Mouse (Mus musculus) brain, embryonic 14.5 days (tissue): ENCODE data around the gene Prss35. TPM values are rescaled to one million over a fixed set of nuclear protein-coding genes. Genes with fewer than 3 reads are reported as not detected.

Source experiments
- DNase-seq: peaks from one replicate; pipeline ENCODE4 v3.0.0-alpha.2; 2011; ENCODE audit warnings: low read depth
- CTCF ChIP-seq: fragments of 200-500 bp; IDR thresholded peaks from 2 replicates; pipeline ENCODE4 v1.5.1; 2012; ENCODE audit warnings: inconsistent platforms, mild to moderate bottlenecking, moderate library complexity, borderline replicate concordance; ENCODE audit not compliant: insufficient read depth, insufficient read length; ENCODE audit errors: extremely low read depth
- POLR2A ChIP-seq: fragments of 200-500 bp; IDR thresholded peaks from 2 replicates; pipeline ENCODE4 v1.6.1; 2012; ENCODE audit warnings: mild to moderate bottlenecking, inconsistent platforms, borderline replicate concordance; ENCODE audit not compliant: poor library complexity, insufficient read depth, insufficient read length, severe bottlenecking; ENCODE audit errors: extremely low read depth
- polyA plus RNA-seq: library from polyadenylated mRNA; depleted of rRNA; stranded (reverse); fragments of >200 nt; gene quantifications from 2 replicates; pipeline ENCODE4 v1.2.3, GENCODE M21; 2012

The Prss35 gene
- polyA plus RNA-seq, 1 experiment, result 3.4 TPM

DNA sequence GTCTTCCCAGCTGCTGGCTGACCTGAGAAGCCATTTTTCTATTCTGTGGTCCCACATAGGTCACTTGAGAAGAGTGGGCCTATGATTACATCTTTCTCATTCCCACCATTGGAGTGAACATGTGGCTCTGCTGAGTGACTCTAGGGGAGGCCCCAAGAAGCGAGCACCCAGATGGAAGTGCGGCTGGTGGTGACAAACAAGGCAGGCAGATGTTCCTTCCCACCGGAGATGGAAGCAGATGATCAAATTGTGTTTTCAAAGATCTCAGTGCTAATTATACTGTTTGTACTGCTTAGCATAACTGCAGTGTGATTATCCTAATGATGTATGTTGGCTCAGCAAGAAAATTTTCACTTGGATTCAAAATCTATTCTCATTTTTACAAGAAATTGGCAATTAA, 29.4 kb upstream of the Prss35 start:
- peak; percentile 61 for DNase-seq

DNA sequence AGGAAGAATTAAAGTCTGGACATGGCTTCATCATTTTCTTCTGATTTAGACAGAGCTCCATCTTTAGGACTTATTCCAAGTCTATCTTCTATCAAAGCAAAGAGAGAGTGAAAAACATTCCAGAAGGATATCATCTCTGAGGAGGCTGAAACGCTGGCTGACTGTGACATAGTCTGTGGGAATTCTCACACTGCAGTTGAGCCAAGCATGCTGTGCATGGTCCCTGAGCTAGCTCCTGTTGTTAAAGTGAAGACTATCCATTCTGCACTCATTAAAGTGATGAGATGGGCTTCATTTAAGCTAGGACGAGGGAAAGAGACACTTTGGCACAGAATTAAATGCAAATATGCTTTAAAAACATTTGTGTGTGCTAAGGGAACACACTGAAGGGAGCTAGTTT, 26.9 kb upstream of the Prss35 start:
- TF ChIP-seq CTCF (no peak), POLR2A (no peak)
- DNase-seq, result no peak

More for the DNA sequence above, 29.4 kb upstream of the Prss35 start:
- TF ChIP-seq POLR2A (no peak), CTCF (no peak)

DNA sequence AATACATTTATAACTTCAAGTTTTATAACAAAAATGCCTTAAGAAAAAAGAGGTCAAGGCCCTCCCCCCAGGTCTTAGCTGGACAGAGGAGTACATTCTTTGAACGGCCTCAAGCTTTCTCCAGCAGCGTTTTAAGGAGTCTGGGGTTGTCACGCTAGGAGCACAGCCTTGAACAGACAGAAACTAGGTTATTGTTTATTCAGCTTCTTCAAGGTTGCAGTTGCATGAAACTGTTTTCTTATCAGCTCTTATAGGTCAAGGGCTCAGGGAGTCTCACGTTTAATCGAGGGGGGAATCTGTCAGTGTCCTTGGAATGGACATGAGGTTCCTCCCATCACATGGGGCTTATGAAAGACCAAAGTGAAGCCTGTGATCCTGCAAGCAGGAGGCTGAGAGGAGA, 26.3 kb upstream of the Prss35 start:
- no peak for DNase-seq
- TF ChIP-seq CTCF (no peak), POLR2A (no peak)

DNA sequence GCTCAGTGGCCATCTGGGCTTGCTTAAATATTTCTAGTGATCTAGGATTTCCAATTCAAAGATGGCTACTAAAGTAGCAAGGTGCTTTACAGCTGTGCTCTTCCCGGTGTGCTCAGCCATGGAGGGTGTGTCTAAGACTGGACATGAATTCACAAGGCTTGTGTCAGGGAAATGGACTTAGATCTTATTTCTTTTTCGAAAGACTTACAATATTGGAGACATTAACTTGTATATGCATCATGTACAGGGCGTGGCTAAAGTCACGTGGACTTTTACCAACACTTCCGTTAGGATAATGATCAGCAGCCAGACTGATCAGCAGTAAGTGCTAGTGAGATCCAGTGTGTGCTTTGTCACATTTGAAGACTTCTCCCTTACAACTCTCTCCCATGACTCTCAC, 23.2 kb upstream of the Prss35 start:
- TF ChIP-seq POLR2A (no peak), CTCF (no peak)
- DNase-seq, result no peak

DNA sequence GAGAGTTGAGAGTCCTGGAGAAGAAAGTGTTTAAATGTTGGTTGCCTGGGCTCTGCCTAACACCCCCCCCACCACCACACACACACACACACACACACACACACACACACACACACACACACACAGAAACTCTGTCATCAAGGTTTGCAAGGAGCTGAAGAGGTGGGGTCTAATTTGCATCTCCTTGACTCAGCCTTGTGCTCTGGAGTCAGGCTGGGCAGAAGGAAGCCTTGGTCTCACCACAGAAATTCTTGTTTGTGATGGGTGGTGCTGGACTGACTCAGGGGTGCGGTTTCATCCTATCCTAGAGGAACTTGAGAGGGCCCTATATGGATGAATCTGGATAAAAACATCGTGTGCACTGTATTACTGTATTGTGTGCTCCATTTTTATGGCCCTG, 22.7 kb upstream of the Prss35 start:
- no peak for TF ChIP-seq POLR2A
- no peak for TF ChIP-seq CTCF
- no peak for DNase-seq

DNA sequence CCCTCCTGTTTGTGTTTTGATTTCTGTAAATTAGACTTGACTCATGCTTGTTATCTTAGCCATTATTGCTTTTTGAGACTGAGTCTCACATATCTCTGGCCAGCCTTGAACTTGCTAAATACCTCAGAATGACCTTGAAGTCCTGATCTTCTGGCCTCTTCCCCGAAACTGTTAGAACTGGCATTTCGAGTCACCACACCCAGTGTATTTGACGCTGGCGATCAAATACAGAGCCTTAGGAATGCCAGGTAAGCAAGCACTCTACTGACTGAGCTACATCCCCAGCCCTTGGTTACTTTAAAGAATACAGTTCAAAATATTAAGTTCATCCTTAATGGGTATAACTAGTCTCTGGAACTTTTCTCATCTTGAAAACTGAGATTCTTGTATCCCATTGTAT, 18.4 kb upstream of the Prss35 start:
- no peak for DNase-seq
- no peak for TF ChIP-seq CTCF
- TF ChIP-seq POLR2A, result no peak

DNA sequence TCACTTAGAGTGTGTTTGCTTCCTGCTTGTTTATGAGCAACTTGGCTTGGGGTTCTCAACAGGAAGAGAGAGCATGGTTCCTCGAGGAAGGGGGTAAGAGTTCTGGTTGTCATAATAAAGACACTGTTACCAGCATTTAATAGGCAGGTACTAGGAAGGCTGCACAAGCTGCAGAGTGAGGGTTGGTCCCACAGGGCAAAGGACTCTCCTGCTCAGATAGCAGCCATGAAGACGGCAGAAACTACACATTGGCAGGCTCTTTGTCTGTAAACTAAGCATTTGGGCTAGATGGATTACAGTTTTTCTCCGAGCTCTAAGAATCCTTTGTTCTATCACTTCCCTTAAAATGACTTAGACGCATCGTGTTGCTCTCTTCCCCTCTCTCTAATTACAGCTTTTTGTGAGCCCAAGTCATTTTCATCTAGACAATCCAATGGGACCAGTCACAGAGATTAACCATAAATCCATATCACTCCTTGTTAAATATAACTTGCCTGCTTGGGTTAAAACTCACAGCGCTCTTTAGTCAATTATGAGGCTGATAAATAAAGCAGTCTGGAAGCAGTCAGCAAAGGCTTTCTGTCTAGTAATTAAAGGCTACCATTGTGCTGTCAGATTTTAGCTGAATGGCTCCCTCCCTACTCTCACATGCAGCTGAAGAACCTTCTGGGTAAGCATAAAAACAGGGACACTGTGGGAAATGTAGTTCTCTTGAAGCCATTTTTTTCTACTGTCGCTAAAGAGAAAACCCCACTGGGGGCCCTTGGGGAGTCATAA, 17.7 kb upstream of the Prss35 start:
- TF ChIP-seq CTCF (no peak), POLR2A (no peak)
- peak; percentile 85 for DNase-seq

DNA sequence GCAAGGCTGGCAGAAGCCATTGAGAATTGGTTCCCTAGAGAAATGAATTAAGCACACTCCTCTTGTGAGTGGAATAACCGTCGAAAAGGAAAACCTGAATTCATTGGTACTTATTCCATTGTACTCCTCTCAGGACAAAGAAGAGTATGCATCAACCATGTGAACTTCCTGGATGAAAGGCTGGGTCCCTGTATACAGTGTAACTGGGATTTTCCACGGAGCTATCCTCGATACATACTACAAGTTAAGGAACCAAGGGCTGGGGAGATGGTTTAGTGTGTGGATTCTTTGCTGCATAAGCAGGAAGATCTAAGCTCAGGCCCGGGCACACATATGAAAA, 17.1 kb upstream of the Prss35 start:
- TF ChIP-seq CTCF (no peak), POLR2A (no peak)
- DNase-seq, result no peak

DNA sequence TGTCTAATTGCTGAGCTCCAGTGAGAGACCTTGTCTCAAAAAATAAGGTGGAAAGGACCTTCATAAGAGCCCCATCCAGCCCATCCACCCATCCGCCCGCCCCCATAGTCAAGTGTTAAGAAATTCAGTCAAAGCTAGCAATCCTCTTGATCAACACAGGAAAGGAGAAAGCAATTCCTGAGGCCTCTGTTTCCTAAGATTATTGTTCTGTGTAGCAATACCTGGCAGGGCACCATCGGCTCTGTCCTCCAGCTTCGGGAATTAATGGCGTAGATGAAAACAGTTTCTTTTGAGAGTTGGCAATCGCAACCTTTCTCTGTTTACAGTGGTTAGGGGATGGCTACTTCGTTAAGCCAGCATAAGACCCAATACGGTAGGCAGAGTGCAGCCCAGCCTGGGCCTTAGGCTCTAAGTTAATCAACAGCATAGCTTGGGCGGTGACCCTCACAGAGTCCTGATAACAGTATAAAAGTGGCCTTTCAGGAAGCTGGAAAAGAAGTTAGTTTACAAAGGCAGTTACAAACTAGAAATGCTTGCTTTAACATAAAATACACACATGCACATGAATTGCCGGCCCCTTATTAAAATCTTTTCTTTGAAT, 15.1 kb upstream of the Prss35 start:
- DNase-seq, result no peak
- TF ChIP-seq POLR2A, result no peak
- TF ChIP-seq CTCF, result no peak

DNA sequence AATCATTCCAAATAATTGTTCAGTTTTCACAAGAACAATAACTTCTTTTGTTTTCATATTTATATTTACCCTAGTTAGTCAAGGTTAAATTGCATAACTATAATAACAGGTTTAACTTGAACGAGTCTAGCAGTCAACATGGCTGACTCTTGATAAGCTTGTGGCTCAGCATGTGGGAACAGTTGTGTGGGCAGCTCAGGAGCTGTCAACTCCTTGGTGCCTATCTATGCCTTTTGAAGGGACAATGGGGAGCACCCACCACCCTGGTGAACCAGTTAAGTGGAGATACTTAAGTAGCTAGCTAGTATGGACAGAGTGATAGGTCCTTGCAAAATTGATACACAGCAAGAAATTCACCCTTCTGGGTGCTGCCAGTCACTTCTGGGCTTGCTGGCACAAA, 14.4 kb upstream of the Prss35 start:
- TF ChIP-seq CTCF (no peak), POLR2A (no peak)
- no peak for DNase-seq

DNA sequence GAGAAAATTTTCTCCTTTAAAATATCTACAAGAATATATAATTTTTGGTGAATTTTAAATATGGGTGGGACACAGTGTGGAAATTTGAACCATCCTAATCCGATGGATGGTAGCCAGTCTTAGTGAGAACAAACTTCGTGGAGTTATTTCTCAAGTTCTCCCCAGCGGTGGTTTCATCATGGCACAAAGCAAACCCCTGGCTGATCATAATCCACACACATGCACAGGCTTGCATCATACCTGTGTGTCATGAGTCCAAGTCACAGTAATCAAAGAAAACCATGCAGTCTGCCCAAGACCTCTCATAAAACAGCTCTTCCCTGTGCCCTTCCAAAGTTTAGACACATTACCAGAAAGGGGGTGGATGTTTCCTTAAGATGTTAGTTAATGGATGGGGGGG, 13.6 kb upstream of the Prss35 start:
- no peak for TF ChIP-seq POLR2A
- no peak for TF ChIP-seq CTCF
- no peak for DNase-seq

DNA sequence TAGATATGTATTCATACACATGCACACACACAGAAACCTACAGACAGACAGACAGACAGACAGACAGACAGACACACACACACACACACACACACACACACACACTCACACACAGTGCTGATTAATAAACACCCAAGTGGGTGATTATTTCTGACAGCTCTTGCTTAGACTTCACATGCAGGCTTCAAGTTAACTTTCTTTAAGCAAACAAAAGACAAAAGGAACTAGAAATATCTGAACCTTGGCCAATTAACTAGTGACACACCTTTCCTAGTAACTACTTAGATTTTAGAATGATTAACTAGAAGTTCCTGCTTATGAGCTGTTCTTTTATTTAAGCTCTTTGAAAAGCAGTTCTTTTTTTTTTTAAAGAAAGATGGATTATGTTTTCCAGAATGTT, 9.1 kb upstream of the Prss35 start:
- TF ChIP-seq POLR2A (no peak), CTCF (no peak)
- no peak for DNase-seq
